Mouse (Mus musculus) megakaryocyte, embryonic 14.5 days (primary cell): ENCODE results near the gene Akap10. TPM values are rescaled to one million over a fixed set of nuclear protein-coding genes. Genes with fewer than 3 reads are reported as not detected.

ENCODE experiments used
- H3K27me3 ChIP-seq: replicated peaks from 2 replicates; pipeline ENCODE3; 2012; ENCODE audit warnings: inconsistent platforms
- H3K36me3 ChIP-seq: replicated peaks from 2 replicates; pipeline ENCODE3; 2012; ENCODE audit warnings: low read length, inconsistent platforms, mixed read lengths
- H3K4me1 ChIP-seq: 2 replicates; pipeline ENCODE4 v1.6.1; 2012; ENCODE audit warnings: inconsistent platforms
- H3K4me3 ChIP-seq: replicated peaks from 2 replicates; pipeline ENCODE3; 2012; ENCODE audit warnings: moderate library complexity, mild to moderate bottlenecking, inconsistent platforms
- H3K9me3 ChIP-seq: 2 replicates; pipeline ENCODE4 v1.6.1; 2012; ENCODE audit warnings: inconsistent platforms
- FLI1 ChIP-seq: IDR thresholded peaks from 2 replicates; pipeline ENCODE4 v1.6.1; 2012; ENCODE audit warnings: low read length, inconsistent platforms, mixed read lengths
- GATA1 ChIP-seq: IDR thresholded peaks from 3 replicates; pipeline ENCODE4 v1.6.1; 2012; ENCODE audit warnings: mixed read lengths, low read length, inconsistent platforms, borderline replicate concordance
- polyA plus RNA-seq: library from polyadenylated mRNA; stranded (reverse); fragments of >175 nt; gene quantifications from 2 replicates; pipeline ENCODE4 v1.2.3, GENCODE M21; 2012; ENCODE audit warnings: low replicate concordance; ENCODE audit not compliant: insufficient read depth

The Akap10 gene
- polyA plus RNA-seq, 1 experiment: 6.6 TPM

- Histone ChIP-seq H3K4me1 (peaks cover 9% of the 10 kb centered on the region), H3K4me3 (no peak overlapping the region), H3K27me3 (no peaks in the 10 kb centered on the region), H3K36me3 (no peaks in the 10 kb centered on the region), H3K9me3 (no peaks in the 10 kb centered on the region; the same call in 1 of the 2 replicates)
- TF ChIP-seq GATA1 (no peak), FLI1 (no peak)
Observed at GRCm38 (mm10) chr11:61937761-61938160, 7.7 kb upstream of the Akap10 start.

- Histone ChIP-seq H3K36me3 (peaks cover 13% of the 10 kb centered on the region), H3K4me3 (peak overlapping the region; percentile 97)
- TF ChIP-seq FLI1 (no peak), GATA1 (no peak)
Observed at GRCm38 (mm10) chr11:61930640-61931586, 861 bp upstream of the Akap10 start.

GRCm38 (mm10) chr11:61929323-61930097, 542 bp downstream of the Akap10 start:
- no peaks in the 10 kb centered on the region for H3K9me3 ChIP-seq
- TF ChIP-seq GATA1 (no peak), FLI1 (no peak)
- H3K4me1 ChIP-seq: peaks cover 60% of the 10 kb centered on the region
- H3K27me3 ChIP-seq: no peaks in the 10 kb centered on the region
- peak overlapping the region; percentile 97 for H3K4me3 ChIP-seq
- peaks cover 22% of the 10 kb centered on the region for H3K36me3 ChIP-seq

More at GRCm38 (mm10) chr11:61930640-61931586, 861 bp upstream of the Akap10 start:
- H3K4me1 ChIP-seq: peaks cover 47% of the 10 kb centered on the region
- H3K9me3 ChIP-seq: no peaks in the 10 kb centered on the region
- no peaks in the 10 kb centered on the region for H3K27me3 ChIP-seq

GRCm38 (mm10) chr11:61923309-61923708, 6.7 kb downstream of the Akap10 start:
- Histone ChIP-seq H3K4me3 (no peak overlapping the region), H3K4me1 (peaks cover 39% of the 10 kb centered on the region), H3K27me3 (no peaks in the 10 kb centered on the region), H3K9me3 (no peaks in the 10 kb centered on the region), H3K36me3 (peaks cover 68% of the 10 kb centered on the region)
- no peak for TF ChIP-seq GATA1
- no peak for TF ChIP-seq FLI1

- no peaks in the 10 kb centered on the region for H3K27me3 ChIP-seq
- H3K9me3 ChIP-seq: no peaks in the 10 kb centered on the region
- H3K36me3 ChIP-seq: peaks cover 78% of the 10 kb centered on the region
- H3K4me3 ChIP-seq: no peak overlapping the region
- H3K4me1 ChIP-seq: peaks cover 39% of the 10 kb centered on the region
- TF ChIP-seq GATA1 (no peak), FLI1 (no peak)
Observed at GRCm38 (mm10) chr11:61919702-61920101, 10.3 kb downstream of the Akap10 start.

GRCm38 (mm10) chr11:61908315-61908714, 21.7 kb downstream of the Akap10 start:
- H3K36me3 ChIP-seq: peaks cover 87% of the 10 kb centered on the region
- peaks cover 61% of the 10 kb centered on the region for H3K4me1 ChIP-seq
- no peaks in the 10 kb centered on the region for H3K9me3 ChIP-seq
- H3K27me3 ChIP-seq: no peaks in the 10 kb centered on the region
- no peak for TF ChIP-seq GATA1
- TF ChIP-seq FLI1: no peak
- no peak overlapping the region for H3K4me3 ChIP-seq

GRCm38 (mm10) chr11:61882183-61882582, 47.9 kb downstream of the Akap10 start:
- H3K27me3 ChIP-seq: no peaks in the 10 kb centered on the region
- TF ChIP-seq FLI1 (no peak), GATA1 (no peak)
- peak overlapping the region; percentile 64 for H3K4me3 ChIP-seq
- H3K36me3 ChIP-seq: peaks cover 97% of the 10 kb centered on the region
- peaks cover 22% of the 10 kb centered on the region for H3K4me1 ChIP-seq
- H3K9me3 ChIP-seq: no peaks in the 10 kb centered on the region

- Histone ChIP-seq H3K27me3 (no peaks in the 10 kb centered on the region), H3K4me1 (peaks cover 22% of the 10 kb centered on the region), H3K9me3 (no peaks in the 10 kb centered on the region), H3K36me3 (peaks cover 95% of the 10 kb centered on the region), H3K4me3 (no peak overlapping the region)
- TF ChIP-seq FLI1: no peak
- TF ChIP-seq GATA1: no peak
Observed at GRCm38 (mm10) chr11:61879921-61880320, 50.1 kb downstream of the Akap10 start.

GRCm38 (mm10) chr11:61871881-61872280, 58.2 kb downstream of the Akap10 start:
- H3K4me1 ChIP-seq: no peaks in the 10 kb centered on the region
- H3K36me3 ChIP-seq: peaks cover 90% of the 10 kb centered on the region
- H3K9me3 ChIP-seq: no peaks in the 10 kb centered on the region
- H3K27me3 ChIP-seq: no peaks in the 10 kb centered on the region
- TF ChIP-seq FLI1: no peak
- no peak for TF ChIP-seq GATA1
- no peak overlapping the region for H3K4me3 ChIP-seq

- no peaks in the 10 kb centered on the region for H3K9me3 ChIP-seq
- H3K4me3 ChIP-seq: no peak overlapping the region
- TF ChIP-seq FLI1 (no peak), GATA1 (no peak)
- H3K4me1 ChIP-seq: peaks cover 2% of the 10 kb centered on the region
- H3K36me3 ChIP-seq: peaks cover 67% of the 10 kb centered on the region
- H3K27me3 ChIP-seq: no peaks in the 10 kb centered on the region
Observed at GRCm38 (mm10) chr11:61866856-61867255, 63.2 kb downstream of the Akap10 start.
